Mouse (Mus musculus): ENCODE measurements at regions not wholly inside any gene's neighbourhood (a gene's known extent, or its start where the extent isn't known, plus 50 kb on each side); places are given as distances from the start of the nearest gene placed in this dataset.

- in situ Hi-C loops (cut with MseI, MboI), result no loop called here
Observed at GRCm38 (mm10) chr8:89358411-89358810, 314.4 kb upstream of the Sall1 start.

GRCm38 (mm10) chr8:89345547-89345946, 301.6 kb upstream of the Sall1 start:
- in situ Hi-C loops (cut with MseI, MboI), result no loop called here

GRCm38 (mm10) chr8:89341686-89342085, 297.7 kb upstream of the Sall1 start:
- in situ Hi-C loops (cut with MseI, MboI), result no loop called here

- in situ Hi-C loops (cut with MseI, MboI), result no loop called here
Observed at GRCm38 (mm10) chr8:89335416-89335815, 291.5 kb upstream of the Sall1 start.

- in situ Hi-C loops (cut with MseI, MboI), result no loop called here
Observed at GRCm38 (mm10) chr8:89325751-89326351, 281.9 kb upstream of the Sall1 start.

GRCm38 (mm10) chr8:89325248-89325645, 281.3 kb upstream of the Sall1 start:
- in situ Hi-C loops (cut with MseI, MboI), result no loop called here

- in situ Hi-C loops (cut with MseI, MboI), result no loop called here
Observed at GRCm38 (mm10) chr8:89324462-89325247, 280.7 kb upstream of the Sall1 start.

- in situ Hi-C loops (cut with MseI, MboI), result no loop called here
Observed at GRCm38 (mm10) chr8:89317514-89318289, 273.7 kb upstream of the Sall1 start.

GRCm38 (mm10) chr8:89316566-89317175, 272.7 kb upstream of the Sall1 start:
- in situ Hi-C loops (cut with MseI, MboI), result no loop called here

GRCm38 (mm10) chr8:89314907-89315306, 270.9 kb upstream of the Sall1 start:
- in situ Hi-C loops (cut with MseI, MboI), result no loop called here

GRCm38 (mm10) chr8:89310696-89311214, 266.8 kb upstream of the Sall1 start:
- in situ Hi-C loops (cut with MseI, MboI), result no loop called here

GRCm38 (mm10) chr8:89309591-89309990, 265.6 kb upstream of the Sall1 start:
- in situ Hi-C loops (cut with MseI, MboI), result no loop called here

- in situ Hi-C loops (cut with MseI, MboI), result no loop called here
Observed at GRCm38 (mm10) chr8:89308950-89309349, 265.0 kb upstream of the Sall1 start.

- in situ Hi-C loops (cut with MseI, MboI), result no loop called here
Observed at GRCm38 (mm10) chr8:89308532-89308931, 264.6 kb upstream of the Sall1 start.

- in situ Hi-C loops (cut with MseI, MboI), result no loop called here
Observed at GRCm38 (mm10) chr8:89307601-89308000, 263.6 kb upstream of the Sall1 start.

GRCm38 (mm10) chr8:89307085-89307484, 263.1 kb upstream of the Sall1 start:
- in situ Hi-C loops (cut with MseI, MboI), result no loop called here

- in situ Hi-C loops (cut with MseI, MboI), result no loop called here
Observed at GRCm38 (mm10) chr8:89304116-89304515, 260.2 kb upstream of the Sall1 start.

- in situ Hi-C loops (cut with MseI, MboI), result no loop called here
Observed at GRCm38 (mm10) chr8:89303326-89303725, 259.4 kb upstream of the Sall1 start.

GRCm38 (mm10) chr8:89299637-89300036, 255.7 kb upstream of the Sall1 start:
- in situ Hi-C loops (cut with MseI, MboI), result loop anchor here in 1 of 2 experiments (10.0 kb wide), 1 partner anchor 415 kb away; no protein-coding TSS in a partner anchor

- in situ Hi-C loops (cut with MseI, MboI), result loop anchor here in 1 of 2 experiments (10.0 kb wide), 1 partner anchor 419 kb away; no protein-coding TSS in a partner anchor
Observed at GRCm38 (mm10) chr8:89295686-89296085, 251.7 kb upstream of the Sall1 start.

- in situ Hi-C loops (cut with MseI, MboI), result no loop called here
Observed at GRCm38 (mm10) chr8:89289017-89289416, 245.1 kb upstream of the Sall1 start.

Data from mouse trophoblast stem cell (cell line).